Mouse (Mus musculus) T-helper 2 cell (primary cell): ENCODE measurements around the gene Elob.

Source experiments
- in situ Hi-C: fragments of 300-600 bp; cut with MboI, MseI; formaldehyde crosslinking; loops from one replicate; pipeline ENCODE4 v1.15.1; 2025; ENCODE audit warnings: high pct_unique_total_duplicates

Elob gene

DNA sequence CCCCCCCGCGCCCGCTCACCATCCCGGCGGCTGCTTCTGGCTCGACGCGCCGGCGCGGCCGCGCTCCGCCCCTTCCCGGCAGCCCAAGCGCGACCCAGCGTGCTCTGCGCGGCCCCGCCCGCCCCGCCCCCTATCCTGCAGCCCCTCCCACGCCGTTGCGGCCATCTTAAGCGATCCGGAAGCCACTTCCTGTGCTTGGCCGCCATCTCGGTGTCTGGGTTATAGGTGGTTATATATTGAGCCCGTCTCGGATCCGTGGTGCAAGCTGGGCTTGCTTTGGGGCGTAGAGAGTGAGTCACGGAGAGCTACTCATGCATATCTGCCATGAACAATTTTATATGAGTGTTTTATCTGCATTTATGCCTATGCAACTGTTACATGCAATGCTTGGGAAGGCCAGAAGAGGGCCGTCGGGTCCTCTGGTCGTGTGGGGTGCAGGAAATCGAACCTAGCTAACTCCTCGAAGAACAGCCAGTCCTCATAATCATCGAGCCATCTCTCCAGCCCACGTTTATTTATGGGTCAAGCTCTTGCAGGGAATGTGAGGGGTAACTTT is at the start of gene Elob:
Gene Elob (minus strand): TSS at position 73 of the 556 bp plus-strand sequence.
- in situ Hi-C loops = no loop called here

DNA sequence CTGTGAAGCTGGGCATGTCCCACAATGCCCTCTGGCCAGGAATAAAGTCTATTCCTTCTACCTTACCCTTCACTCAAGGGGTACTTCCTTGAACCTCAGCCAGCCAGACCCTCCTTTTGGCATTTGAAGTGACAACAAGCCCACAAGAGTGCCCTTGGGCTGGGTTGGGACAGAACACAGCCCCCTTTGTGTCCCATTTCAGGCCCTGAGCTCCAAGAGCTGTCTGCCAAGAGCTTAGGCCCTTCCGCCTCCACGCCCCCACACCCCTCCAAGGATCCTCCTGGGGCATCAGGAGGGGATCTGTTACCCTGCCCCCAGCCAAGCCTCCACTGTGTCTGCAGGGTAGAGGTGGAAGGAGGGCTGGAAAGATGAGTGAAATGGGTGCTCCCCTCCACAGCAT is 48.2 kb upstream of the Elob start:
- in situ Hi-C loops = no loop called here

- in situ Hi-C loops = no loop called here
These were observed 47.8 kb upstream of the Elob start for GRCm38 (mm10) chr17:23876741-23877140.

- in situ Hi-C loops = loop anchor here (25.0 kb wide), 1 partner anchor 88 kb away; the partner anchor contains the start of gene Sbpl
These were observed 45.2 kb upstream of the Elob start for GRCm38 (mm10) chr17:23873884-23874856.

- in situ Hi-C loops = loop anchor here (25.0 kb wide), 1 partner anchor 94 kb away; the partner anchor contains the start of gene Sbpl
These were observed 39.6 kb upstream of the Elob start for GRCm38 (mm10) chr17:23868513-23868912.

DNA sequence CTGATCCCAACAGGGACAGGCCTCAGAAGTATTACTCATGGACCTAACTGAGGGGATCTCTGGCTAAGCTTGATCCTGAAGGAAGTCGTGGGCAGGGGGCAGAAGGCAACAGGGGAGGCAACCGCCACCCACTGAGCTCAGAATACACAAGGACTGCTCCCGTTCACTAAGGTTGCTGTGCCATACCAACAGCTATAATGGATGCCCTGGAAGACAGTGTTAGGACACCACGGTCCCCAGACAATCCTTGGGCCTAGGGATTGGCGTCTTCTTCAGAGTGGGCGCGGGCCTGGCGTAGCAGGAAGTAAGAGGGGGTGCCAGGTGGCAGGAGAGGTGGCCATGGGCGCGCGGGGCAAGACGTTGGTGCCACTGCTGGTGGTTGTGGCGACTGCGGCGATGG is 38.8 kb upstream of the Elob start, which contains the start of gene Prss21:
Gene Prss21 (plus strand): TSS at position 301 of the 400 bp plus-strand sequence.
- in situ Hi-C loops = loop anchor here (25.0 kb wide), 1 partner anchor 95 kb away; the partner anchor contains the start of gene Sbpl

- in situ Hi-C loops = loop anchor here (25.0 kb wide), 1 partner anchor 99 kb away; the partner anchor contains the start of gene Sbpl
These were observed 34.0 kb upstream of the Elob start for GRCm38 (mm10) chr17:23862926-23863325.

DNA sequence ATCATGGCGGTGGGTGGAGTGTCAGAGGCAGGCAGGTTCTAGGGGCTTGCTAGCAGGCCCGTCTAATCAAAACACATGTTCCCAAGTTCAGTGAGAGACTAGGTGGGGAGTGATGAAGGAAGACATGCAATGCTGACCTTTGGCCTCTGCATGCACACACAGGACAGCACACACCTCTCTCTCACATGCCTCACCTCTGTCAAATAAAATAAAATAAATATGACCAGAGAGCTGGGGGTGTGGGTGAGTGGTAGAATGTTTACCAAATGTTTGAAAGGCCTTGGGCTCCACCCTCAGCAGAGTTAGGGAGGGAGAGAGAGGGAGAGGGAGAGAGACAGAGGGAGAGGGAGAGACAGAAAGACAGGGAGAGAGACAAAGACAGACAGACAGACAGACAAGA is 29.0 kb upstream of the Elob start:
- in situ Hi-C loops = loop anchor here (10.0 to 25.0 kb wide), 2 partner anchors 104 to 653 kb away; partner anchors contain the start of gene Sbpl

GRCm38 (mm10) chr17:23857193-23857592 is 28.3 kb upstream of the Elob start:
- in situ Hi-C loops = loop anchor here (10.0 to 25.0 kb wide), 2 partner anchors 105 to 652 kb away; partner anchors contain the start of gene Sbpl

- in situ Hi-C loops = loop anchor here (5.0 to 25.0 kb wide), 3 partner anchors 77 to 649 kb away; partner anchors contain the start of gene Sbpl
These were observed 25.4 kb upstream of the Elob start for GRCm38 (mm10) chr17:23854229-23854765.

GRCm38 (mm10) chr17:23853292-23853691 is 24.4 kb upstream of the Elob start:
- in situ Hi-C loops = loop anchor here (5.0 to 25.0 kb wide), 3 partner anchors 76 to 648 kb away; partner anchors contain the start of gene Sbpl

DNA sequence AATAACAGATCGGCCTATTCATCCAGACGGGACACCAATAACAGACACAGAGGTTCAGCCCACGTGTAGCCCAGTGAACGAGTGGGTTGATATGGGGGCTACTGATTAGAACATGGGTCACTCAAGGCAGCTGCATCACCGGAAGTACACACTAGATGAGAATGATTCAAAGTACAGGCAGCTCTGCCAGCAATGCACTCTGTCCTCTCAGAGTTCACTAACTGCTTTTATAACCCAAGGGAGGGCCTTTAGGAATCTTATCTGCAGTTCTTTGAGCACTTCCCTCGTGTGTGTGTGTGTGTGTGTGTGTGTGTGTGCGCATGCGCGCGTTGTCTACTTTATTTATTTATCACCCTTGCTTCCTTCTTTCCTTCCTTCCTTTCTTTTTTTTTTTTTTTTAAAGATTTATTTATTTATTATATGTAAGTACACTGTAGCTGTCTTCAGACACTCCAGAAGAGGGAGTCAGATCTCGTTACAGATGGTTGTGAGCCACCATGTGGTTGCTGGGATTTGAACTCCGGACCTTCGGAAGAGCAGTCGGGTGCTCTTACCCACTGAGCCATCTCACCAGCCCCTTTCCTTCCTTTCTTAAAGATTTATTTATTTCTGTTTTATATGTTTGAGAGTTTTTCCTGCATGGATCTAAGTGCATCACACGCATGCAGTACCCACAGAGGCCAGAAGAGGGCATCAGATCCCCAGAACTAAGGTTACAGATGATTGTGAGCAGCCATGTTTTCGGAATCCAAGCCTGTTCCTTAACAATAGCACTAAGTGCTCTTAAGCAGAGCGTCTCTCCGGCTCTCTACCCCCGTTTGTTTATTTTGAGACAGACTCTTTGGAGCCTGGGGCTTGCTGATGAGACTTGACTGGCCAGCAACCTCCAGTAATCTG is 22.2 kb upstream of the Elob start:
- in situ Hi-C loops = loop anchor here (5.0 to 25.0 kb wide), 3 partner anchors 74 to 646 kb away; partner anchors contain the start of gene Sbpl

- in situ Hi-C loops = loop anchor here (5.0 to 25.0 kb wide), 3 partner anchors 73 to 645 kb away; partner anchors contain the start of gene Sbpl
These were observed 21.1 kb upstream of the Elob start for GRCm38 (mm10) chr17:23850028-23850427.

DNA sequence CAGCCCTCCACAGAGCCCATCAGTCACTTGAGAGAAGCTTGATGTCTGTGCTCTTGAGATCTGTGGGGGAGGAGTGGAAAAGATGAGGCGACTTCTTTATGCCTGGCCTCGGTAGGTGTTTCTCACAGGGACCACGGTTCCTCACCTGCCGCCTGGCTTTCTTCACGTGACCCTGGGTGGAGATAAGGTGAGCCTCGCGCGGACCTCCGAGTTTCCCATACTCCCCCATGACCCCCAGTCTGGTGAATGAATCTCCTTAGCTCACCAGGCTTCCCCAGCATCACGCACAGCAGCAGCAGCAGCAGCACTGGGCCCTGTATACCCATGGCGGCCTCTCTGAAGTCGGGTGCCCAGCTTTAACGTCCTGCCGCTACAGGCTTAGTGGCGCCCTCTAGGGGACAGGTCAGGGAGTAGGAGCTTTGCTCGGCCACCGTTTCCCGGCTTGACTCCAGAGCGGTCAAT is 14.9 kb upstream of the Elob start, which contains the start of the genes Prss32 and Prss41:
Gene Prss32 (plus strand): TSS at position 44 of the 462 bp plus-strand sequence.
Gene Prss41 (minus strand): TSS at position 361 of the 462 bp plus-strand sequence.
- in situ Hi-C loops = no loop called here

- in situ Hi-C loops = no loop called here
These were observed 14.3 kb upstream of the Elob start for GRCm38 (mm10) chr17:23843141-23843811.

DNA sequence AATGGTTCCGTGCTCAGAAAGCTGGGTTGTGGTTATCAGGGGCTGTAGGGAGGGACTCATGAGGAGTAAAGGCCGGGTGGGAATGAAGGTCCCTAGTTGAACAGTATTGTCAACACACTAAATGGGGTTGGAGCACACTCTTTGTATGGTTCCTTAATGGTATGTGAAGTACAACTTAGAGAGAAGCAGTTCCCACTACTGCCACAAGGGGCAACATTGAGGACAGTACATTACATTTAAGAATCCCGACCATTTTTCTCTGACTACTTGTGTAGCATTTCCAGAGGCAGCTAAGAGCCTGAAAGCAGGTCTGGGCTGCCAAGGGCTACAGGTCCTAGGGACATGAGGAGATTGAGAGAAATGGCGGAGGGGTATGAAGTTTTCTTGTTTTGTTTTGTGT is 12.2 kb upstream of the Elob start:
- in situ Hi-C loops = no loop called here

DNA sequence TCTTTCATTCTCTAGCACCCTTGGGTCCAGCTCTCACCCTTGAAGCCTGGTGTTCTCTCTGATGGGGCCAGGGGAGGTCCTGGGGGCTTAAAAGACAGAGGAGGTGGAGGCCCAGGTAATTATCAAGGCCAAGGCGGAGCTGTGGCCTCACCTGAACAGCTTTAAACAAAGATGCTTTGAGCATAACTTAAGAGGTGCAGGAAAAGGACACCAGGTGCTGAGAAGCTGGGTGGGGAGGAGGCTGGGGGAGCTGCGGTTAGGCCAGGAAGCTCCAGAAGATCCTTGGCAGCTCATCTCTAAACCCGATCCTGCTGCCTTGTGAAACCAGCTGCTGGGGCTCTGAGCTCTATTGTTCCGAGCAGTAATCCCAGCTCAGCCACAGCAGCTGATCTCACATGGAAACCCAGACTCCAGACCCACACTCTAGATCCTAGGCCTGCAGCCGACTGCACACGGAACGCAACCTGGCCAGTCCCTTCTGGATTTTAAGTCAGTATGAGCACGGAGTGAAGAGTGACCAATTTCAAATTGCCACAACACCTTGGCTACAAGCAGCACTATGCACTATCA is 7.2 kb upstream of the Elob start, which contains the start of gene Prss33:
Gene Prss33 (minus strand): TSS at position 51 of the 570 bp plus-strand sequence.
- in situ Hi-C loops = no loop called here

DNA sequence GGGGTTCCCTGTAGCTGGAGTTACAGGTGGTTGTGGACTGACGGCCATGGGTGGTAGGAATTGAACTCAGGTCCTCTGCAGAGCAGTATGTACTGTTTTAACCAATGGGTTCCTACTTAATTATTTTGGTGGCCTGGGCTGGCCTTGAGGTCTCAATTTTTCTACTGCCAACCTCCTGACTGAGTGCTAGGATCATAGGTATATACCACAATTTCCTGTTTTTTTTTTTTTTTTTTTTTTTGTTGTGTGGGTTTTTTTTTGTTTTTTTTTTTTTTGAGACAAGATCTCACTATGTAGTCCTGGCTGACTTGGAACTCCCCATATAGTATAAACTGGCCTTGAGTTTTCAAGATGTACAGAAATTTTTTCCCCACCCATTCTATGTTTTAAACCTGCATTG is 2.3 kb upstream of the Elob start:
- in situ Hi-C loops = no loop called here
